Mouse (Mus musculus): ENCODE results near the gene Pax2. TPM values are rescaled to one million over a fixed set of nuclear protein-coding genes. Genes with fewer than 3 reads are reported as not detected.
A peak's percentile ranks its signal among the peaks of the same experiment; 100 is the strongest.

Gene Pax2
- polyA plus RNA-seq, 1 experiment from 2014 or later, result 0.19 TPM

GRCm38 (mm10) chr19:44874186-44874898 lies 118.5 kb downstream of the Pax2 start:
- ATAC-seq (ENCODE audit: low FRiP score), result no peak
- WGBS, result 50% methylated on average over 15 of the region's 15 CpGs
- no peak overlapping the region for H3K9ac ChIP-seq
- H3K4me1 ChIP-seq, result peaks cover 8% of the 10 kb centered on the region; the same call in 1 of the 2 replicates
- H3K4me3 ChIP-seq (replicated peaks), result no peak overlapping the region
- H3K9me3 ChIP-seq, result no peaks in the 10 kb centered on the region
- H3K27ac ChIP-seq, result no peak overlapping the region
- peaks cover 75% of the 10 kb centered on the region for H3K27me3 ChIP-seq
- no peaks in the 10 kb centered on the region for H3K36me3 ChIP-seq (replicated peaks)
- no peak overlapping the region for H3K4me2 ChIP-seq

- Histone ChIP-seq H3K36me3 (replicated peaks) (no peaks in the 10 kb centered on the region), H3K4me2 (no peak overlapping the region), H3K27me3 (peaks cover 81% of the 10 kb centered on the region), H3K27ac (no peak overlapping the region), H3K9me3 (no peaks in the 10 kb centered on the region), H3K4me3 (replicated peaks) (no peak overlapping the region), H3K9ac (no peak overlapping the region), H3K4me1 (peaks cover 8% of the 10 kb centered on the region; the same call in 1 of the 2 replicates)
- no peak for ATAC-seq (ENCODE audit: low FRiP score)
- 20% methylated on average over 6 of the region's 6 CpGs for WGBS
These were observed 119.1 kb downstream of the Pax2 start for GRCm38 (mm10) chr19:44874928-44875327.

GRCm38 (mm10) chr19:44875718-44876117 lies 119.9 kb downstream of the Pax2 start:
- no peaks in the 10 kb centered on the region for H3K36me3 ChIP-seq (replicated peaks)
- no peak overlapping the region for H3K4me2 ChIP-seq
- H3K4me1 ChIP-seq, result peaks cover 8% of the 10 kb centered on the region; the same call in 1 of the 2 replicates
- H3K4me3 ChIP-seq (replicated peaks), result no peak overlapping the region
- WGBS, result 76% methylated on average over 1 of the region's 1 CpGs
- no peak overlapping the region for H3K27ac ChIP-seq
- no peak for ATAC-seq (ENCODE audit: low FRiP score)
- H3K9me3 ChIP-seq, result no peaks in the 10 kb centered on the region
- H3K9ac ChIP-seq, result no peak overlapping the region
- H3K27me3 ChIP-seq, result peaks cover 86% of the 10 kb centered on the region

GRCm38 (mm10) chr19:44876529-44876928 lies 120.7 kb downstream of the Pax2 start:
- no peak overlapping the region for H3K27ac ChIP-seq
- peaks cover 88% of the 10 kb centered on the region for H3K27me3 ChIP-seq
- peaks cover 8% of the 10 kb centered on the region; the same call in 1 of the 2 replicates for H3K4me1 ChIP-seq
- no peak overlapping the region for H3K4me3 ChIP-seq (replicated peaks)
- no peak for ATAC-seq (ENCODE audit: low FRiP score)
- H3K36me3 ChIP-seq (replicated peaks), result no peaks in the 10 kb centered on the region
- WGBS, result 96% methylated on average over 7 of the region's 7 CpGs
- no peaks in the 10 kb centered on the region for H3K9me3 ChIP-seq
- H3K9ac ChIP-seq, result no peak overlapping the region
- H3K4me2 ChIP-seq, result no peak overlapping the region

GRCm38 (mm10) chr19:44882552-44883024 lies 126.7 kb downstream of the Pax2 start:
- peaks cover 11% of the 10 kb centered on the region for H3K4me1 ChIP-seq
- H3K4me2 ChIP-seq, result peak overlapping the region; percentile 57
- no peak overlapping the region for H3K27ac ChIP-seq
- peak overlapping the region; percentile 41 for H3K9ac ChIP-seq
- peaks cover 93% of the 10 kb centered on the region for H3K27me3 ChIP-seq
- peak overlapping the region; percentile 30 for H3K4me3 ChIP-seq (replicated peaks)
- WGBS, result under 1% methylated on average over 31 of the region's 31 CpGs
- ATAC-seq (ENCODE audit: low FRiP score), result peak; percentile 78
- H3K36me3 ChIP-seq (replicated peaks), result no peaks in the 10 kb centered on the region
- H3K9me3 ChIP-seq, result no peaks in the 10 kb centered on the region

GRCm38 (mm10) chr19:44884331-44884730 lies 128.5 kb downstream of the Pax2 start:
- no peak overlapping the region for H3K4me2 ChIP-seq
- no peak overlapping the region for H3K9ac ChIP-seq
- peaks cover 95% of the 10 kb centered on the region for H3K27me3 ChIP-seq
- H3K27ac ChIP-seq, result no peak overlapping the region
- H3K4me3 ChIP-seq (replicated peaks), result no peak overlapping the region
- peaks cover 13% of the 10 kb centered on the region for H3K4me1 ChIP-seq
- no peak for ATAC-seq (ENCODE audit: low FRiP score)
- no peaks in the 10 kb centered on the region for H3K36me3 ChIP-seq (replicated peaks)
- 22% methylated on average over 3 of the region's 3 CpGs for WGBS
- H3K9me3 ChIP-seq, result no peaks in the 10 kb centered on the region

- Histone ChIP-seq H3K4me1 (peaks cover 24% of the 10 kb centered on the region), H3K36me3 (replicated peaks) (no peaks in the 10 kb centered on the region), H3K27ac (no peak overlapping the region), H3K4me3 (replicated peaks) (no peak overlapping the region), H3K27me3 (peaks cover 95% of the 10 kb centered on the region), H3K9me3 (no peaks in the 10 kb centered on the region), H3K4me2 (no peak overlapping the region), H3K9ac (no peak overlapping the region)
- 10% methylated on average over 3 of the region's 3 CpGs for WGBS
- no peak for ATAC-seq (ENCODE audit: low FRiP score)
These were observed 130.6 kb downstream of the Pax2 start for GRCm38 (mm10) chr19:44886475-44886874.

Small RNAs within 50 kb of the gene (microRNA-seq; reads per million reads assigned to microRNA genes)
- not detected for gene Mir6405

Other genes starting within 250 kb of the Pax2 start
- 0.36 and 0.42 TPM in 2 replicates for gene Sec31b, start 210.2 kb upstream of the Pax2 start, polyA plus RNA-seq (2016; fragmentation: Nextera tagmentation; extraction: Ambion mirVana)
- gene Gm20538, start 203.2 kb upstream of the Pax2 start, polyA plus RNA-seq (2016; fragmentation: Nextera tagmentation; extraction: Ambion mirVana), result not detected in 2 replicates
- 378 and 384 TPM in 2 replicates for gene Ndufb8, start 200.6 kb upstream of the Pax2 start, polyA plus RNA-seq (2016; fragmentation: Nextera tagmentation; extraction: Ambion mirVana)
- gene Hif1an, start 193.2 kb upstream of the Pax2 start, polyA plus RNA-seq (2016; fragmentation: Nextera tagmentation; extraction: Ambion mirVana), result 46.5 and 48.9 TPM in 2 replicates
- gene Slf2, start 175.1 kb downstream of the Pax2 start, polyA plus RNA-seq (2016; fragmentation: Nextera tagmentation; extraction: Ambion mirVana), result 48.7 and 53.3 TPM in 2 replicates
- 7.0 and 7.5 TPM in 2 replicates for gene Sema4g, start 233.1 kb downstream of the Pax2 start, polyA plus RNA-seq (2016; fragmentation: Nextera tagmentation; extraction: Ambion mirVana)
- gene Twnk, start 249.6 kb downstream of the Pax2 start, polyA plus RNA-seq (2016; fragmentation: Nextera tagmentation; extraction: Ambion mirVana), result 23.5 and 23.9 TPM in 2 replicates